Mouse (Mus musculus): ENCODE measurements around the gene Kctd21. TPM values are rescaled to one million over a fixed set of nuclear protein-coding genes. Genes with fewer than 3 reads are reported as not detected.

The Kctd21 gene
- polyA plus RNA-seq, 1 experiment from 2014 or later = 5.1 TPM

GRCm38 (mm10) chr7:97336678-97337077 lies 4.6 kb downstream of the Kctd21 start:
- ChIA-PET POLR2A (no interaction called here), CTCF (no interaction called here)
- TF ChIP-seq CTCF (IDR thresholded peaks at IDR 0.05) = no peak
- in situ Hi-C loops (cut with MboI; ENCODE audit: low pct_unique_long_range_greater_than_20kb) = no loop called here
- no peaks in the 10 kb centered on the region for H3K27me3 ChIP-seq
- ATAC-seq (no peak), DNase-seq (ENCODE audit: low read depth, low spot score) (no peak)

GRCm38 (mm10) chr7:97338593-97338992 lies 6.5 kb downstream of the Kctd21 start:
- in situ Hi-C loops (cut with MboI; ENCODE audit: low pct_unique_long_range_greater_than_20kb) = no loop called here
- TF ChIP-seq CTCF (IDR thresholded peaks at IDR 0.05) = no peak
- DNase-seq (ENCODE audit: low read depth, low spot score) = no peak
- CTCF ChIA-PET = no interaction called here
- ATAC-seq = no peak
- POLR2A ChIA-PET = interaction anchor here (0.6 kb wide), 1 partner anchor 245 kb away, joined by 3 read pairs; no protein-coding TSS in a partner anchor
- H3K27me3 ChIP-seq = no peaks in the 10 kb centered on the region

GRCm38 (mm10) chr7:97339623-97340022 lies 7.5 kb downstream of the Kctd21 start:
- ATAC-seq (no peak), DNase-seq (ENCODE audit: low read depth, low spot score) (no peak)
- POLR2A ChIA-PET = interaction anchor here (0.8 kb wide), 1 partner anchor 398 kb away, joined by 4 read pairs; no protein-coding TSS in a partner anchor
- CTCF ChIA-PET = no interaction called here
- TF ChIP-seq CTCF (IDR thresholded peaks at IDR 0.05) = no peak
- in situ Hi-C loops (cut with MboI; ENCODE audit: low pct_unique_long_range_greater_than_20kb) = no loop called here
- no peaks in the 10 kb centered on the region for H3K27me3 ChIP-seq

GRCm38 (mm10) chr7:97340907-97341849 lies 9.1 kb downstream of the Kctd21 start:
- in situ Hi-C loops (cut with MboI; ENCODE audit: low pct_unique_long_range_greater_than_20kb) = no loop called here
- TF ChIP-seq CTCF (IDR thresholded peaks at IDR 0.05) = no peak
- ChIA-PET POLR2A (no interaction called here), CTCF (no interaction called here)
- DNase-seq (ENCODE audit: low read depth, low spot score) (no peak), ATAC-seq (no peak)
- no peaks in the 10 kb centered on the region for H3K27me3 ChIP-seq

- ATAC-seq = no peak
- in situ Hi-C loops (cut with MboI; ENCODE audit: low pct_unique_long_range_greater_than_20kb) = no loop called here
- DNase-seq (ENCODE audit: low read depth, low spot score) = no peak
- POLR2A ChIA-PET = interaction anchor here (0.6 to 1.3 kb wide), 2 partner anchors 18 to 194 kb away, joined by 4 to 5 read pairs; no protein-coding TSS in a partner anchor
- CTCF ChIA-PET = interaction anchor here (0.9 to 1.3 kb wide), 2 partner anchors 9 to 13 kb away, joined by 3 to 4 read pairs; no protein-coding TSS in a partner anchor
- no peak for TF ChIP-seq CTCF (IDR thresholded peaks at IDR 0.05)
- no peaks in the 10 kb centered on the region for H3K27me3 ChIP-seq
Measured at GRCm38 (mm10) chr7:97342961-97343360, 10.8 kb downstream of the Kctd21 start.

- CTCF ChIA-PET = no interaction called here
- in situ Hi-C loops (cut with MboI; ENCODE audit: low pct_unique_long_range_greater_than_20kb) = no loop called here
- no peak for TF ChIP-seq CTCF (IDR thresholded peaks at IDR 0.05)
- ATAC-seq (no peak), DNase-seq (ENCODE audit: low read depth, low spot score) (no peak)
- H3K27me3 ChIP-seq = no peaks in the 10 kb centered on the region
- POLR2A ChIA-PET = no interaction called here
Measured at GRCm38 (mm10) chr7:97344655-97345054, 12.5 kb downstream of the Kctd21 start.

DNA sequence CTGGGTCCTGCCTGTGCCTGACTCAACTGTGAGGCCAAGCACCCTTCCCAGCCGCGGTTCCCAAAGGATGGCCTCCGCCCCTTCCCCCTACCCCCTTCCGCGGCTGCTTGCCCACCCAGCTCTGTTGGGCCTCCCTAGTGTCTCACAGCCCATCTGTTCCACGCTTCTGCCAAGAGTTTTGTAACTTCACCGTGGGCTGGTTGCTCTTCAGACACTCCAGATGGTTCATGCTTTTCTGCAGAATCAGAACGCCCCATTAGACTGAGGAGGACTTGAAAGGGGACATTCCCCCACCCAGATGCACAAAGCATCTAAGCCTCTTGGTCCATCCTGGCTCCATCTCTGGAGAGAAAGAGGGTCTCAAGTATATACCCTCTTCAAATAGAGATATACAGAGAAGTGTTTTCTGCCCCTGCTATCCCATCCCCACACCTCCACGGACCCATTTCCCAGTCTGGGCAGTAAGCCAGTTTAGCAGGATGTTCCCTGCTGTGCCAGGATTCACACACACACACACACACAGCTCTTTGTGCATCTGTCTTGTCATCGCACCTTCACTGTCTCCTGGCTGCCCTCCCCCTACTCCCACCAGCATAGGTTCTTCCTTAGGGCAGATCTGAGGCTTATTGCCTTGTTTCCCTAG lies 13.2 kb downstream of the Kctd21 start:
- ATAC-seq (no peak), DNase-seq (ENCODE audit: low read depth, low spot score) (no peak)
- H3K27me3 ChIP-seq = no peaks in the 10 kb centered on the region
- ChIA-PET POLR2A (no interaction called here), CTCF (interaction anchor here (1.1 kb wide), 1 partner anchor 15 kb away, joined by 3 read pairs; no protein-coding TSS in a partner anchor)
- no peak for TF ChIP-seq CTCF (IDR thresholded peaks at IDR 0.05)
- in situ Hi-C loops (cut with MboI; ENCODE audit: low pct_unique_long_range_greater_than_20kb) = no loop called here

GRCm38 (mm10) chr7:97346111-97346821 lies 14.1 kb downstream of the Kctd21 start:
- ChIA-PET POLR2A (no interaction called here), CTCF (interaction anchor here (1.1 kb wide), 1 partner anchor 14 kb away, joined by 3 read pairs; no protein-coding TSS in a partner anchor)
- in situ Hi-C loops (cut with MboI; ENCODE audit: low pct_unique_long_range_greater_than_20kb) = no loop called here
- no peak for TF ChIP-seq CTCF (IDR thresholded peaks at IDR 0.05)
- DNase-seq (ENCODE audit: low read depth, low spot score) (no peak), ATAC-seq (no peak)
- no peaks in the 10 kb centered on the region for H3K27me3 ChIP-seq

- DNase-seq (ENCODE audit: low read depth, low spot score) (no peak), ATAC-seq (no peak)
- POLR2A ChIA-PET = no interaction called here
- H3K27me3 ChIP-seq = no peaks in the 10 kb centered on the region
- TF ChIP-seq CTCF (IDR thresholded peaks at IDR 0.05) = no peak
- in situ Hi-C loops (cut with MboI; ENCODE audit: low pct_unique_long_range_greater_than_20kb) = no loop called here
- CTCF ChIA-PET = interaction anchor here (1.1 kb wide), 1 partner anchor 14 kb away, joined by 3 read pairs; no protein-coding TSS in a partner anchor
Measured at GRCm38 (mm10) chr7:97346822-97347166, 14.7 kb downstream of the Kctd21 start.

- CTCF ChIA-PET = no interaction called here
- TF ChIP-seq CTCF (IDR thresholded peaks at IDR 0.05) = no peak
- ATAC-seq (no peak), DNase-seq (ENCODE audit: low read depth, low spot score) (no peak)
- POLR2A ChIA-PET = no interaction called here
- in situ Hi-C loops (cut with MboI; ENCODE audit: low pct_unique_long_range_greater_than_20kb) = no loop called here
- no peaks in the 10 kb centered on the region for H3K27me3 ChIP-seq
Measured at GRCm38 (mm10) chr7:97347464-97347863, 15.3 kb downstream of the Kctd21 start.

Measured in Patski (cell line).